Mouse (Mus musculus) embryonic facial prominence, embryonic 15.5 days (tissue): ENCODE measurements around the gene Galnt6. TPM values are rescaled to one million over a fixed set of nuclear protein-coding genes. Genes with fewer than 3 reads are reported as not detected.

Experiments
- ATAC-seq: fragments of 200-750 bp; cut with Nextera tagmentation; 2 replicates; pipeline ENCODE4 v1.8.0; 2017; ENCODE audit warnings: low read depth, moderate TSS enrichment; ENCODE audit not compliant: insufficient number of reproducible peaks, low FRiP score, low TSS enrichment
- H3K27ac ChIP-seq: fragments of 300-500 bp; sonication (generic); replicated peaks from 2 replicates; pipeline ENCODE4 v1.5.1; 2015; ENCODE audit warnings: mild to moderate bottlenecking, inconsistent platforms
- H3K27me3 ChIP-seq: fragments of 300-500 bp; sonication (generic); 2 replicates; pipeline ENCODE4 v1.6.1; 2015; ENCODE audit warnings: inconsistent platforms
- H3K36me3 ChIP-seq: fragments of 300-500 bp; sonication (generic); 2 replicates; pipeline ENCODE4 v1.6.1; 2015; ENCODE audit warnings: mild to moderate bottlenecking, inconsistent platforms
- H3K4me1 ChIP-seq: fragments of 300-500 bp; sonication (generic); 2 replicates; pipeline ENCODE4 v1.6.1; 2015; ENCODE audit warnings: inconsistent platforms
- H3K4me2 ChIP-seq: fragments of 300-500 bp; sonication (generic); replicated peaks from 2 replicates; pipeline ENCODE4 v1.6.1; 2015; ENCODE audit warnings: mild to moderate bottlenecking, inconsistent platforms
- H3K4me3 ChIP-seq: fragments of 300-500 bp; sonication (generic); replicated peaks from 2 replicates; pipeline ENCODE4 v1.5.1; 2015; ENCODE audit warnings: mild to moderate bottlenecking, inconsistent platforms
- H3K9ac ChIP-seq: fragments of 300-500 bp; sonication (generic); 2 replicates; pipeline ENCODE4 v1.6.1; 2015; ENCODE audit warnings: inconsistent platforms
- H3K9me3 ChIP-seq: fragments of 300-500 bp; sonication (generic); replicated peaks from 2 replicates; pipeline ENCODE4 v1.6.1; 2016; ENCODE audit warnings: inconsistent platforms
- WGBS: fragments of 180-500 bp; shearing (Covaris S2); methylation state at CpG from one replicate; pipeline ENCODE4 v1.1.7; 2015; 5-methylcytosine and 5-hydroxymethylcytosine counted together
- polyA plus RNA-seq: library from polyadenylated mRNA; unstranded; fragments of >200 nt; fragmentation: Nextera tagmentation; extraction: Ambion mirVana; gene quantifications from 2 replicates; pipeline ENCODE4 v1.2.1, GENCODE M21; 2015

The Galnt6 gene
- polyA plus RNA-seq, 1 experiment from 2014 or later = 4.5 TPM

GRCm38 (mm10) chr15:100681770-100682169 is 47.4 kb downstream of the Galnt6 start:
- no peak overlapping the region for H3K4me3 ChIP-seq
- H3K9me3 ChIP-seq = no peaks in the 10 kb centered on the region
- no peak overlapping the region for H3K9ac ChIP-seq
- no peak overlapping the region for H3K4me2 ChIP-seq
- no peaks in the 10 kb centered on the region for H3K36me3 ChIP-seq
- no peak overlapping the region for H3K27ac ChIP-seq
- H3K27me3 ChIP-seq = peaks cover 4% of the 10 kb centered on the region; the same call in 1 of the 2 replicates
- ATAC-seq = no peak
- WGBS = 34% methylated on average over 7 of the region's 7 CpGs
- no peaks in the 10 kb centered on the region for H3K4me1 ChIP-seq

GRCm38 (mm10) chr15:100680381-100680780 is 48.8 kb downstream of the Galnt6 start:
- Histone ChIP-seq H3K27me3 (peaks cover 4% of the 10 kb centered on the region; the same call in 1 of the 2 replicates), H3K9ac (no peak overlapping the region)

GRCm38 (mm10) chr15:100679005-100679404 is 50.2 kb downstream of the Galnt6 start:
- H3K9me3 ChIP-seq = no peaks in the 10 kb centered on the region
- H3K27ac ChIP-seq = no peak overlapping the region
- H3K36me3 ChIP-seq = no peaks in the 10 kb centered on the region
- H3K4me3 ChIP-seq = no peak overlapping the region
- WGBS = 91% methylated on average over 14 of the region's 14 CpGs
- H3K9ac ChIP-seq = no peak overlapping the region
- ATAC-seq = no peak
- no peaks in the 10 kb centered on the region for H3K4me1 ChIP-seq
- H3K4me2 ChIP-seq = no peak overlapping the region
- H3K27me3 ChIP-seq = no peaks in the 10 kb centered on the region

More at GRCm38 (mm10) chr15:100680381-100680780, 48.8 kb downstream of the Galnt6 start:
- Histone ChIP-seq H3K4me2 (no peak overlapping the region), H3K4me3 (no peak overlapping the region), H3K4me1 (no peaks in the 10 kb centered on the region), H3K36me3 (no peaks in the 10 kb centered on the region), H3K9me3 (no peaks in the 10 kb centered on the region), H3K27ac (no peak overlapping the region)
- WGBS = 37% methylated on average over 3 of the region's 3 CpGs
- no peak for ATAC-seq

- no peaks in the 10 kb centered on the region for H3K4me1 ChIP-seq
- H3K27me3 ChIP-seq = no peaks in the 10 kb centered on the region
- ATAC-seq = no peak
- no peaks in the 10 kb centered on the region for H3K36me3 ChIP-seq
- H3K27ac ChIP-seq = no peak overlapping the region
- no peak overlapping the region for H3K4me2 ChIP-seq
- H3K9ac ChIP-seq = no peak overlapping the region
- H3K4me3 ChIP-seq = no peak overlapping the region
- H3K9me3 ChIP-seq = no peaks in the 10 kb centered on the region
- 61% methylated on average over 12 of the region's 12 CpGs for WGBS
These were observed 50.6 kb downstream of the Galnt6 start for GRCm38 (mm10) chr15:100678581-100678980.

GRCm38 (mm10) chr15:100677675-100678074 is 51.5 kb downstream of the Galnt6 start:
- no peak for ATAC-seq

GRCm38 (mm10) chr15:100676521-100676920 is 52.7 kb downstream of the Galnt6 start:
- H3K4me3 ChIP-seq = no peak overlapping the region
- no peaks in the 10 kb centered on the region for H3K27me3 ChIP-seq
- H3K36me3 ChIP-seq = no peaks in the 10 kb centered on the region
- H3K4me1 ChIP-seq = no peaks in the 10 kb centered on the region
- WGBS = 87% methylated on average over 1 of the region's 1 CpGs
- H3K27ac ChIP-seq = no peak overlapping the region
- no peak overlapping the region for H3K4me2 ChIP-seq
- no peaks in the 10 kb centered on the region for H3K9me3 ChIP-seq
- ATAC-seq = no peak
- no peak overlapping the region for H3K9ac ChIP-seq

More at GRCm38 (mm10) chr15:100677675-100678074, 51.5 kb downstream of the Galnt6 start:
- no peaks in the 10 kb centered on the region for H3K36me3 ChIP-seq
- no peak overlapping the region for H3K27ac ChIP-seq
- H3K9ac ChIP-seq = no peak overlapping the region
- no peaks in the 10 kb centered on the region for H3K4me1 ChIP-seq
- no peaks in the 10 kb centered on the region for H3K27me3 ChIP-seq
- H3K4me2 ChIP-seq = no peak overlapping the region
- H3K4me3 ChIP-seq = no peak overlapping the region
- 87% methylated on average over 8 of the region's 8 CpGs for WGBS
- no peaks in the 10 kb centered on the region for H3K9me3 ChIP-seq

GRCm38 (mm10) chr15:100675486-100675885 is 53.7 kb downstream of the Galnt6 start:
- no peaks in the 10 kb centered on the region for H3K36me3 ChIP-seq
- no peak overlapping the region for H3K4me2 ChIP-seq
- ATAC-seq = no peak
- no peak overlapping the region for H3K4me3 ChIP-seq
- WGBS = 58% methylated on average over 3 of the region's 3 CpGs
- no peak overlapping the region for H3K9ac ChIP-seq
- H3K9me3 ChIP-seq = no peaks in the 10 kb centered on the region
- no peaks in the 10 kb centered on the region for H3K4me1 ChIP-seq
- H3K27me3 ChIP-seq = no peaks in the 10 kb centered on the region
- H3K27ac ChIP-seq = no peak overlapping the region

- H3K9ac ChIP-seq = no peak overlapping the region
- H3K27me3 ChIP-seq = no peaks in the 10 kb centered on the region
- 85% methylated on average over 10 of the region's 10 CpGs for WGBS
- no peak overlapping the region for H3K4me2 ChIP-seq
- no peaks in the 10 kb centered on the region for H3K36me3 ChIP-seq
- ATAC-seq = no peak
- H3K27ac ChIP-seq = no peak overlapping the region
- no peaks in the 10 kb centered on the region for H3K4me1 ChIP-seq
- no peak overlapping the region for H3K4me3 ChIP-seq
- no peaks in the 10 kb centered on the region for H3K9me3 ChIP-seq
These were observed 54.6 kb downstream of the Galnt6 start for GRCm38 (mm10) chr15:100674566-100674965.

- no peaks in the 10 kb centered on the region for H3K4me1 ChIP-seq
- 45% methylated on average over 12 of the region's 12 CpGs for WGBS
- H3K27ac ChIP-seq = no peak overlapping the region
- no peaks in the 10 kb centered on the region for H3K27me3 ChIP-seq
- no peak for ATAC-seq
- H3K4me3 ChIP-seq = no peak overlapping the region
- H3K4me2 ChIP-seq = no peak overlapping the region
- no peaks in the 10 kb centered on the region for H3K9me3 ChIP-seq
- no peaks in the 10 kb centered on the region for H3K36me3 ChIP-seq
- H3K9ac ChIP-seq = no peak overlapping the region
These were observed 55.4 kb downstream of the Galnt6 start for GRCm38 (mm10) chr15:100673585-100674391.

- WGBS = 73% methylated on average over 5 of the region's 5 CpGs
- no peak overlapping the region for H3K4me2 ChIP-seq
These were observed 58.3 kb downstream of the Galnt6 start for GRCm38 (mm10) chr15:100670833-100671232.

GRCm38 (mm10) chr15:100670004-100670403 is 59.2 kb downstream of the Galnt6 start:
- Histone ChIP-seq H3K4me2 (no peak overlapping the region), H3K4me1 (0 out of 2 replicates have a peak, but pooled peaks cover 4% of the 10 kb centered on the region), H3K9me3 (no peaks in the 10 kb centered on the region), H3K27ac (no peak overlapping the region), H3K27me3 (no peaks in the 10 kb centered on the region), H3K36me3 (no peaks in the 10 kb centered on the region), H3K4me3 (no peak overlapping the region), H3K9ac (no peak overlapping the region)
- ATAC-seq = no peak
- WGBS = 52% methylated on average over 8 of the region's 8 CpGs

More at GRCm38 (mm10) chr15:100670833-100671232, 58.3 kb downstream of the Galnt6 start:
- H3K4me1 ChIP-seq = 0 out of 2 replicates have a peak, but pooled peaks cover 4% of the 10 kb centered on the region
- no peaks in the 10 kb centered on the region for H3K27me3 ChIP-seq
- no peak for ATAC-seq
- no peaks in the 10 kb centered on the region for H3K36me3 ChIP-seq
- no peak overlapping the region for H3K9ac ChIP-seq
- H3K4me3 ChIP-seq = no peak overlapping the region
- no peak overlapping the region for H3K27ac ChIP-seq
- no peaks in the 10 kb centered on the region for H3K9me3 ChIP-seq
